In genomic region chr1:155750517-155751178, GRCm38 (mm10) we compare ENCODE assay signal across 18 mouse cellular contexts. TPM values are rescaled to one million over a fixed set of nuclear protein-coding genes. Genes with fewer than 3 reads are reported as not detected.
A peak's percentile ranks its signal among the peaks of the same experiment; 100 is the strongest.
DNase-seq lines count a peak whose midpoint lies in the region; ATAC-seq lines count a peak whose summit lies in the region.
"Had no signal": no experiment of that assay in that cellular context is flagged by ENCODE, and none has a peak within 500 bp of the region (broad histone marks: within the 10 kb centered on the region; RNA-seq: fewer than 3 reads in every experiment).

No protein-coding gene starts in this region.

- no peaks in the 10 kb centered on the region for H3K9me3 ChIP-seq in hindbrain, embryonic 10.5 days
- H3K9me3 ChIP-seq in hindbrain, embryonic 16.5 days (ENCODE audit: control insufficient read depth, low read length) = no peaks in the 10 kb centered on the region
- no peaks in the 10 kb centered on the region for H3K9me3 ChIP-seq in midbrain, embryonic 10.5 days (replicated peaks)
- H3K9me3 ChIP-seq in midbrain, embryonic 15.5 days = no peaks in the 10 kb centered on the region
- H3K9me3 ChIP-seq in embryonic facial prominence, embryonic 11.5 days (replicated peaks; ENCODE audit: control insufficient read depth, low read length) = no peaks in the 10 kb centered on the region
- no peaks in the 10 kb centered on the region for H3K9me3 ChIP-seq in neural tube, embryonic 13.5 days
- H3K9me3 ChIP-seq: heart, embryonic 15.5 days; liver, embryonic 13.5 days; stomach, embryonic 15.5 days had no signal

- H3K9ac ChIP-seq in hindbrain, embryonic 16.5 days (ENCODE audit: low read depth, low read length) = no peak overlapping the region
- no peak overlapping the region for H3K9ac ChIP-seq in midbrain, embryonic 15.5 days
- H3K9ac ChIP-seq in embryonic facial prominence, embryonic 11.5 days (replicated peaks; ENCODE audit: low read length) = no peak overlapping the region
- H3K9ac ChIP-seq in neural tube, embryonic 13.5 days = no peak overlapping the region
- H3K9ac ChIP-seq: heart, embryonic 15.5 days; liver, embryonic 13.5 days; stomach, embryonic 15.5 days had no signal

- no peak for ATAC-seq in hindbrain, embryonic 16.5 days
- ATAC-seq in midbrain, embryonic 15.5 days (replicated peaks) = no peak
- peak; percentile 81 for ATAC-seq in embryonic facial prominence, embryonic 11.5 days (replicated peaks; ENCODE audit: insufficient number of reproducible peaks, low FRiP score, low TSS enrichment, low read depth)
- peak; percentile 44 for ATAC-seq in neural tube, embryonic 13.5 days (ENCODE audit: low read depth)

- H3K4me1 ChIP-seq in hindbrain, embryonic 10.5 days (replicated peaks) = peaks cover 28% of the 10 kb centered on the region
- H3K4me1 ChIP-seq in hindbrain, embryonic 16.5 days (ENCODE audit: control insufficient read depth, insufficient read depth, low read depth, low read length) = no peaks in the 10 kb centered on the region
- H3K4me1 ChIP-seq in midbrain, embryonic 10.5 days = peaks cover 21% of the 10 kb centered on the region
- no peaks in the 10 kb centered on the region for H3K4me1 ChIP-seq in midbrain, embryonic 15.5 days
- no peaks in the 10 kb centered on the region; the same call in 1 of the 2 replicates for H3K4me1 ChIP-seq in embryonic facial prominence, embryonic 11.5 days (ENCODE audit: control insufficient read depth, insufficient read depth, low read length)
- peaks cover 7% of the 10 kb centered on the region; the same call in 1 of the 2 replicates for H3K4me1 ChIP-seq in neural tube, embryonic 13.5 days (replicated peaks)
- H3K4me1 ChIP-seq: heart, embryonic 15.5 days; liver, embryonic 13.5 days; megakaryocyte, embryonic 14.5 days; stomach, embryonic 15.5 days had no signal

- H3K4me3 ChIP-seq in hindbrain, embryonic 10.5 days = peak overlapping the region; percentile 23
- no peak overlapping the region for H3K4me3 ChIP-seq in hindbrain, embryonic 16.5 days (ENCODE audit: low read length)
- no peak overlapping the region for H3K4me3 ChIP-seq in midbrain, embryonic 10.5 days
- H3K4me3 ChIP-seq in midbrain, embryonic 15.5 days = no peak overlapping the region
- H3K4me3 ChIP-seq in embryonic facial prominence, embryonic 11.5 days (ENCODE audit: low read depth, low read length) = no peak overlapping the region
- no peak overlapping the region for H3K4me3 ChIP-seq in neural tube, embryonic 13.5 days
- H3K4me3 ChIP-seq: heart, embryonic 15.5 days; liver, embryonic 13.5 days; megakaryocyte, embryonic 14.5 days; stomach, embryonic 15.5 days had no signal

- intact Hi-C loops in gastrocnemius, postnatal 36 days (cut with DNase I) = no loop called here

- peak overlapping the region; percentile 73 for H3K27ac ChIP-seq in hindbrain, embryonic 10.5 days
- H3K27ac ChIP-seq in hindbrain, embryonic 16.5 days (ENCODE audit: low read depth, low read length) = no peak overlapping the region
- H3K27ac ChIP-seq in midbrain, embryonic 10.5 days (replicated peaks) = no peak overlapping the region
- no peak overlapping the region for H3K27ac ChIP-seq in midbrain, embryonic 15.5 days
- H3K27ac ChIP-seq in embryonic facial prominence, embryonic 11.5 days (replicated peaks; ENCODE audit: low read depth, low read length) = no peak overlapping the region
- H3K27ac ChIP-seq in neural tube, embryonic 13.5 days (replicated peaks) = no peak overlapping the region
- H3K27ac ChIP-seq: heart, embryonic 15.5 days; liver, embryonic 13.5 days; stomach, embryonic 15.5 days had no signal

- WGBS in hindbrain, embryonic 10.5 days = 13% methylated on average over 11 of the region's 11 CpGs
- WGBS in hindbrain, embryonic 16.5 days = 12% methylated on average over 11 of the region's 11 CpGs
- 13% methylated on average over 11 of the region's 11 CpGs for WGBS in midbrain, embryonic 10.5 days
- 8% methylated on average over 11 of the region's 11 CpGs for WGBS in midbrain, embryonic 15.5 days
- WGBS in embryonic facial prominence, embryonic 11.5 days = 12% methylated on average over 11 of the region's 11 CpGs
- WGBS in neural tube, embryonic 13.5 days = 6% methylated on average over 11 of the region's 11 CpGs

- no peak overlapping the region for H3K4me2 ChIP-seq in hindbrain, embryonic 16.5 days (ENCODE audit: low read length)
- no peak overlapping the region for H3K4me2 ChIP-seq in midbrain, embryonic 15.5 days
- H3K4me2 ChIP-seq in embryonic facial prominence, embryonic 11.5 days (ENCODE audit: low read depth, low read length) = no peak overlapping the region
- no peak overlapping the region for H3K4me2 ChIP-seq in neural tube, embryonic 13.5 days
- H3K4me2 ChIP-seq: heart, embryonic 15.5 days; liver, embryonic 13.5 days; stomach, embryonic 15.5 days had no signal

- H3K36me3 ChIP-seq in hindbrain, embryonic 10.5 days = no peaks in the 10 kb centered on the region
- H3K36me3 ChIP-seq in hindbrain, embryonic 16.5 days (ENCODE audit: control insufficient read depth, insufficient read depth, low read length) = no peaks in the 10 kb centered on the region
- H3K36me3 ChIP-seq in midbrain, embryonic 10.5 days = no peaks in the 10 kb centered on the region
- no peaks in the 10 kb centered on the region for H3K36me3 ChIP-seq in midbrain, embryonic 15.5 days (replicated peaks)
- no peaks in the 10 kb centered on the region for H3K36me3 ChIP-seq in embryonic facial prominence, embryonic 11.5 days (replicated peaks; ENCODE audit: control insufficient read depth, insufficient read depth, low read depth, low read length)
- H3K36me3 ChIP-seq in neural tube, embryonic 13.5 days = no peaks in the 10 kb centered on the region
- H3K36me3 ChIP-seq: heart, embryonic 15.5 days; liver, embryonic 13.5 days; stomach, embryonic 15.5 days had no signal

- peaks cover 96% of the 10 kb centered on the region for H3K27me3 ChIP-seq in hindbrain, embryonic 10.5 days (ENCODE audit: insufficient read depth, poor library complexity, severe bottlenecking)
- peaks cover 77% of the 10 kb centered on the region for H3K27me3 ChIP-seq in hindbrain, embryonic 16.5 days (replicated peaks; ENCODE audit: control insufficient read depth, insufficient read depth, low read length)
- peaks cover 96% of the 10 kb centered on the region for H3K27me3 ChIP-seq in midbrain, embryonic 10.5 days (ENCODE audit: low read depth, poor library complexity, severe bottlenecking)
- peaks cover 84% of the 10 kb centered on the region for H3K27me3 ChIP-seq in midbrain, embryonic 15.5 days (replicated peaks)
- peaks cover 58% of the 10 kb centered on the region for H3K27me3 ChIP-seq in embryonic facial prominence, embryonic 11.5 days (ENCODE audit: control insufficient read depth, insufficient read depth, low read length)
- H3K27me3 ChIP-seq in neural tube, embryonic 13.5 days = peaks cover 95% of the 10 kb centered on the region

- DNase-seq in hindbrain, embryonic 10.5 days (ENCODE audit: low spot score) = peak; percentile 52
- peak; percentile 37 for DNase-seq in midbrain, embryonic 10.5 days (ENCODE audit: low spot score)
- DNase-seq in embryonic facial prominence, embryonic 11.5 days (ENCODE audit: low spot score) = peak; percentile 63
- DNase-seq in thymus, adult 18-20 months = no peak
- no peak for DNase-seq in gastrocnemius, postnatal 36 days
- DNase-seq: kidney, postnatal 36 days; layer of hippocampus, postnatal 36 days; left cerebral cortex, postnatal 4 days; liver, embryonic 13.5 days; spleen, adult 18-20 months had no signal

RNA-seq across cellular contexts. Expression of gene Lhx4, which starts 0.8 kb away (rescaled TPM):
- 5.7 and 11.6 TPM in 2 replicates for polyA plus RNA-seq in hindbrain, embryonic 10.5 days (2016; fragmentation: Nextera tagmentation; extraction: Ambion mirVana)
- polyA plus RNA-seq in hindbrain, embryonic 16.5 days (2015; fragmentation: Nextera tagmentation; extraction: Ambion mirVana) = 1.7 and 2.3 TPM in 2 replicates
- polyA plus RNA-seq in midbrain, embryonic 10.5 days (2016; fragmentation: Nextera tagmentation; extraction: Ambion mirVana) = 2.2 and 4.6 TPM in 2 replicates
- polyA plus RNA-seq in midbrain, embryonic 15.5 days (2015; fragmentation: Nextera tagmentation; extraction: Ambion mirVana) = 1.5 and 1.6 TPM in 2 replicates
- polyA plus RNA-seq in embryonic facial prominence, embryonic 11.5 days (2014; fragmentation: Nextera tagmentation; extraction: Ambion mirVana) = 0.54 and 0.79 TPM in 2 replicates
- 5.5 and 7.5 TPM in 2 replicates for polyA plus RNA-seq in neural tube, embryonic 13.5 days (2015; fragmentation: Nextera tagmentation; extraction: Ambion mirVana)
- not detected for total RNA-seq in gastrocnemius, postnatal 36 days (2021)
- total RNA-seq: granulocyte monocyte progenitor cell, adult 5-6 weeks; layer of hippocampus, postnatal 36 days had no signal
- polyA plus RNA-seq: heart, embryonic 15.5 days; liver, embryonic 13.5 days; lung, embryonic 16.5 days had no signal

Comparison
In these comparisons a context has a peak if more than half of its experiments do, and no peak if none do; other contexts are left out.
1. DNase-seq: peak in hindbrain, embryonic 10.5 days (single experiment), midbrain, embryonic 10.5 days (single experiment) and embryonic facial prominence, embryonic 11.5 days (single experiment); none in thymus, adult 18-20 months (0 of 2) and gastrocnemius, postnatal 36 days (0 of 2).
2. ATAC-seq: peak in embryonic facial prominence, embryonic 11.5 days (single experiment) and neural tube, embryonic 13.5 days (single experiment); none in hindbrain, embryonic 16.5 days (single experiment) and midbrain, embryonic 15.5 days (single experiment).